ENCODE assay signal across 8 mouse cellular contexts in the genomic region with DNA sequence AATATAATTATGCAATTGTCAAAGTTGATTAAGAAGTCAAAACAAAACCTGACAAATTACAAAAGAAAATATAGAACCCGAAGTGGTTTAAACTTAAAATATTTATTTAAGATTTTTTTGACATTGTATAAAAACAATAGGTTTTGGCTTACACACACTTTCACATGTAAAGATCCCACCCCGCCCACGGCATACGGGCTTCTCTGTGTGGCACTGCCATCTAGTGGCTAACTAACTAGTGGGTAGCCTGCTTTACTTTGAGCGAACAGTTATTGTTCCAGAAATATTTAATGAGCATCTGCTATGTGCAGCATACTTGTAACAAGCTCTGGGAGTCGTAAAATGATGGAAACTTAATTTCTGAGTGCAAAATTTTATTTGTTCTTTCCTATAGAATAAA.
DNase-seq lines count a peak whose midpoint lies in the region; ATAC-seq and TF ChIP-seq lines count a peak whose summit lies in the region.
"Had no signal": no experiment of that assay in that cellular context is flagged by ENCODE, and none has a peak within 500 bp of the region (broad histone marks: within the 10 kb centered on the region; RNA-seq: fewer than 3 reads in every experiment).

No protein-coding gene starts in this region.

- ATAC-seq in frontal cortex, adult (ENCODE audit: low TSS enrichment): peak; percentile 77
- peak; percentile 62; the same call in 1 of the 2 replicates for ATAC-seq in lung, embryonic 14.5 days (ENCODE audit: insufficient read depth)

- no peak overlapping the region for H3K4me3 ChIP-seq in lung, embryonic 14.5 days (ENCODE audit: low read depth, low read length)
- H3K4me3 ChIP-seq: heart, embryonic 13.5 days had no signal

- no peak overlapping the region for H3K9ac ChIP-seq in lung, embryonic 14.5 days
- H3K9ac ChIP-seq: heart, embryonic 13.5 days had no signal

- H3K27ac ChIP-seq in lung, embryonic 14.5 days (ENCODE audit: low read depth): no peak overlapping the region
- H3K27ac ChIP-seq: heart, embryonic 13.5 days had no signal

- no peaks in the 10 kb centered on the region for H3K27me3 ChIP-seq in lung, embryonic 14.5 days (ENCODE audit: insufficient read depth, low read length)
- H3K27me3 ChIP-seq: heart, embryonic 13.5 days had no signal

- no peaks in the 10 kb centered on the region for H3K36me3 ChIP-seq in lung, embryonic 14.5 days (ENCODE audit: insufficient read depth)
- H3K36me3 ChIP-seq: heart, embryonic 13.5 days had no signal

- no peaks in the 10 kb centered on the region for H3K4me1 ChIP-seq in lung, embryonic 14.5 days (ENCODE audit: insufficient read depth)
- H3K4me1 ChIP-seq: heart, embryonic 13.5 days had no signal

- peak; percentile 29 for DNase-seq in urinary bladder, postnatal 25 days (ENCODE audit: low spot score)
- DNase-seq in urinary bladder, postnatal 10 days (ENCODE audit: low spot score): no peak
- DNase-seq in c-Kit-positive CD71-positive TER-119-negative erythroid progenitor cells, embryonic 14.5 days (ENCODE audit: low read depth): peak; percentile 1
- peak; percentile 44 to 77 for DNase-seq in kidney, postnatal 36 days
- peak; percentile 91 for DNase-seq in lung, embryonic 14.5 days
- peak; percentile 79 to 81 for DNase-seq in right cerebral cortex, postnatal 10 days (ENCODE audit: low spot score in 2 of 2)

- no peak overlapping the region for H3K4me2 ChIP-seq in lung, embryonic 14.5 days
- H3K4me2 ChIP-seq: heart, embryonic 13.5 days had no signal

- no peaks in the 10 kb centered on the region for H3K9me3 ChIP-seq in lung, embryonic 14.5 days (ENCODE audit: low read depth, low read length)
- H3K9me3 ChIP-seq: heart, embryonic 13.5 days had no signal

- peak; percentile 87 for TF ChIP-seq CTCF in lung, embryonic 14.5 days (IDR thresholded peaks at IDR 0.05; ENCODE audit: low read depth)

- 15% methylated on average over 6 of the region's 6 CpGs for WGBS in lung, embryonic 14.5 days
